Mouse (Mus musculus) bone marrow, adult 2 months (tissue): ENCODE measurements around the gene Serp2.

ENCODE experiments used
- CTCF ChIP-seq: fragments of 200-500 bp; IDR thresholded peaks from 2 replicates; pipeline ENCODE4 v1.5.1; 2011; ENCODE audit warnings: low read length, control low read depth; ENCODE audit not compliant: control insufficient read depth, insufficient read depth
- POLR2A ChIP-seq: fragments of 200-500 bp; IDR thresholded peaks from 2 replicates; pipeline ENCODE4 v1.6.1; 2011; ENCODE audit warnings: low read depth, mild to moderate bottlenecking, control low read depth, low read length, borderline replicate concordance; ENCODE audit not compliant: control insufficient read depth

DNA sequence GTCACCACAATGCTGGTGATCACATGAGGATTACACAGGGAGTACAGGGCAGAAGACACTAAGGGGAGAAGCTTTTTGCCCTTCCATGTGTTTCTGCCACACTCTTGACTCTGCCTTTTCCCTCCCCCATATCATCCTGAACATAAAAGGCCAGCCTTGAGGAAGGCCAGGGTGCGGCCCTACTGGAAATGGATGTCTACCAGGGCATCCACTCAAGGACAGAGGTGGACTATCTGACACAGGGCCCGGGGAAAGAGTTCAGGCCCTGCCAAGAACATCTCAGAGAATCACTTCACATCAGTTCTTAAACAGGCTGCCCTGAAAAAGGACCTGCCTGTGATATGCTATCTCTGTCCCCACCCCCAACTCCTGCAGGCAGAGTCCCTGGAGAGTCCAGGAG is 15.3 kb downstream of the Serp2 start:
- TF ChIP-seq CTCF, result no peak
- no peak for TF ChIP-seq POLR2A
